Mouse (Mus musculus) hindbrain, postnatal 0 days (tissue): ENCODE data around the gene Zfp986. TPM values are rescaled to one million over a fixed set of nuclear protein-coding genes. Genes with fewer than 3 reads are reported as not detected.
"Not testable (repeated sequence)": the region's sequence is repeated elsewhere in the genome, so short reads cannot be mapped to it uniquely, and the experiment has no call there.

Experiments used
- ATAC-seq: fragments of 200-750 bp; cut with Nextera tagmentation; 2 replicates; pipeline ENCODE4 v1.8.0; 2017; ENCODE audit warnings: mild to moderate bottlenecking, moderate TSS enrichment, moderate library complexity
- DNase-seq: peaks from one replicate; pipeline ENCODE4 v3.0.0-alpha.2; 2015; ENCODE audit warnings: low spot score
- H3K27ac ChIP-seq: fragments of 300-500 bp; sonication (generic); 2 replicates; pipeline ENCODE4 v1.5.1; 2014; ENCODE audit warnings: mild to moderate bottlenecking
- H3K27me3 ChIP-seq: fragments of 300-500 bp; sonication (generic); 2 replicates; pipeline ENCODE4 v1.6.1; 2014; ENCODE audit warnings: low read length, mixed read lengths; ENCODE audit not compliant: insufficient read depth
- H3K36me3 ChIP-seq: fragments of 300-500 bp; sonication (generic); 2 replicates; pipeline ENCODE4 v1.6.1; 2014; ENCODE audit warnings: low read length, mixed read lengths; ENCODE audit not compliant: insufficient read depth
- H3K4me1 ChIP-seq: fragments of 300-500 bp; sonication (generic); 2 replicates; pipeline ENCODE4 v1.6.1; 2014; ENCODE audit warnings: antibody characterized with exemption, low read length, mixed read lengths; ENCODE audit not compliant: insufficient read depth
- H3K4me2 ChIP-seq: fragments of 300-500 bp; sonication (generic); 2 replicates; pipeline ENCODE4 v1.6.1; 2014; ENCODE audit warnings: low read depth, mild to moderate bottlenecking, low read length, moderate library complexity, mixed read lengths
- H3K4me3 ChIP-seq: fragments of 300-500 bp; sonication (generic); 2 replicates; pipeline ENCODE4 v1.5.1; 2014; ENCODE audit warnings: low read length
- H3K9ac ChIP-seq: fragments of 300-500 bp; sonication (generic); replicated peaks from 2 replicates; pipeline ENCODE4 v1.6.1; 2014; ENCODE audit warnings: mild to moderate bottlenecking, low read length, moderate library complexity, mixed read lengths
- H3K9me3 ChIP-seq: fragments of 300-500 bp; sonication (generic); 2 replicates; pipeline ENCODE4 v1.6.1; 2016; ENCODE audit warnings: low read length, mixed read lengths
- WGBS: fragments of 180-500 bp; shearing (Covaris S2); extraction: QIAGEN DNeasy Blood & Tissue Kit; methylation state at CpG from one replicate; pipeline ENCODE4 v1.1.7; 2014; 5-methylcytosine and 5-hydroxymethylcytosine counted together
- polyA plus RNA-seq: library from polyadenylated mRNA; unstranded; fragments of >200 nt; fragmentation: Nextera tagmentation; extraction: Ambion mirVana; gene quantifications from 2 replicates; pipeline ENCODE4 v1.2.1, GENCODE M21; 2015
- total RNA-seq: library from RNA; depleted of rRNA; stranded (reverse); fragments of >200 nt; gene quantifications from 2 replicates; pipeline ENCODE4 v1.2.3, GENCODE M21; 2014; rRNA removed

The Zfp986 gene
- total RNA-seq (0.14 TPM in 1 of 2 replicates, not detected in the other), polyA plus RNA-seq (not detected in 2 replicates)

DNA sequence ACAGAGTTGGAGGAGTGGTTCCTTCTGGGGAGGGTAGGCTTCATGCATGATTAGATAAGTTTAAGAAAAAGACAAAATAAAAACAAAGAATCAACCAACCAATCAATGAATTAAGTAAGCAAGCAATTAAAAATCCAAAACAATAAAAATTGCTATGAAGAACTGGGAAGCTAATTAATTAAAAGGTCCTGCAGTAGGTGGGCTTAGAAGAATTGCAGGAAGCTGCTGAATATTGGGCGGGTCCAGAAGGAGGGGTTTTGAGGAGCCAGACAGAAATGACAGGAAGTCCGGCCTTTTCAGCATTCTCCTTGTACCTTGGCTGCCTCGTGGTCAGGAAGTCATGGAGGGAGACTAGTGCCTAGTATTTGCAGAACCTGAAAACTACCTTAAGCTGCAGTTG, at the start of gene Zfp986:
Zfp986 (plus strand) TSS at position 301 of the 400 bp plus-strand sequence.
- not testable (repeated sequence) for H3K27me3 ChIP-seq, ATAC-seq, H3K9me3 ChIP-seq, H3K36me3 ChIP-seq, H3K27ac ChIP-seq, DNase-seq, H3K4me2 ChIP-seq, H3K9ac ChIP-seq, H3K4me1 ChIP-seq, H3K4me3 ChIP-seq
- 72% methylated on average over 3 of the region's 3 CpGs for WGBS

DNA sequence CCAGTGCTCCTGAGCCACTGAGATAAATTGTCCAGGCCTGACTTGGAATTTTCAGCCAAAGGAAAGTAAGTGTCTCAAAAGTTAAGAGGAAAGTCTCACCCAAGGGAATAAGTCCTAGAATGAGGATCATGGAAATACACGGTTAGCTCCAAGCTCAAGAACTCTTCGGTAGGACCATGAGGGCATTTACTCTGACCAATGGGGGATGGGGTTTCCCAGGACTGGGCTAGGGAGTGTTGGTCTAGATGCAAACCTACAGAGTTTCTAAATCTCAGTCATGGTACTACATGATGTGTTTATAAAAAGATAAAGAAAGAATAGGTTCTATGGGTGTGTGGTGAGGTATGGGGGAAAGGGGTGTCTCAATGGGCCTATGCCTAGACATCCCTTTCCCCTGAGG, 48.6 kb upstream of the Zfp986 start:
- not testable (repeated sequence) for H3K4me1 ChIP-seq, H3K4me3 ChIP-seq, H3K9me3 ChIP-seq, H3K36me3 ChIP-seq, H3K27me3 ChIP-seq, H3K4me2 ChIP-seq, H3K9ac ChIP-seq, DNase-seq, H3K27ac ChIP-seq
- ATAC-seq = 0 out of 2 replicates have a peak, but pooled peaks have one; percentile 45
- WGBS = no CpG with 5 or more reads among the region's 2 CpGs

DNA sequence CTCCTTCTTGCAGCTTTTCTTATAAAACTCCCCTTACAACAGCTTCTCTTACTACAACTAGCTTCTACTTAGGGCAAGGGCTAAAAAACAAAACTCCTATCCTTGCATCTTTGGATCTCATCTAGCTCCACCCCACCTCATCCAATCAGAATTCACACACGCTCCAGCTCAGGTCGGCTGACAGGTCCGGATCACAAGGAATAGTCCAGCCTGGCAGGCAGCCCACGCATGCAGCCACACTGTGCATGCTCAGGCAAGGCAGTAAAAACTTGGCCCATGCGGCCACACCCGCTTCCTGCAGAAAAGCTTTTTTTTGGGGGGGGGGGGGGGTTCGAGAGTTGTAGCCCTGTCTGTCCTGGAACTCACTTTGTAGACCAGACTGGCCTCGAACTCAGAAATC, 43.0 kb upstream of the Zfp986 start:
- not testable (repeated sequence) for H3K9ac ChIP-seq, H3K27me3 ChIP-seq, H3K27ac ChIP-seq, DNase-seq, ATAC-seq, H3K36me3 ChIP-seq, H3K4me3 ChIP-seq, H3K9me3 ChIP-seq, H3K4me2 ChIP-seq, H3K4me1 ChIP-seq
- 86% methylated on average over 3 of the region's 8 CpGs for WGBS

DNA sequence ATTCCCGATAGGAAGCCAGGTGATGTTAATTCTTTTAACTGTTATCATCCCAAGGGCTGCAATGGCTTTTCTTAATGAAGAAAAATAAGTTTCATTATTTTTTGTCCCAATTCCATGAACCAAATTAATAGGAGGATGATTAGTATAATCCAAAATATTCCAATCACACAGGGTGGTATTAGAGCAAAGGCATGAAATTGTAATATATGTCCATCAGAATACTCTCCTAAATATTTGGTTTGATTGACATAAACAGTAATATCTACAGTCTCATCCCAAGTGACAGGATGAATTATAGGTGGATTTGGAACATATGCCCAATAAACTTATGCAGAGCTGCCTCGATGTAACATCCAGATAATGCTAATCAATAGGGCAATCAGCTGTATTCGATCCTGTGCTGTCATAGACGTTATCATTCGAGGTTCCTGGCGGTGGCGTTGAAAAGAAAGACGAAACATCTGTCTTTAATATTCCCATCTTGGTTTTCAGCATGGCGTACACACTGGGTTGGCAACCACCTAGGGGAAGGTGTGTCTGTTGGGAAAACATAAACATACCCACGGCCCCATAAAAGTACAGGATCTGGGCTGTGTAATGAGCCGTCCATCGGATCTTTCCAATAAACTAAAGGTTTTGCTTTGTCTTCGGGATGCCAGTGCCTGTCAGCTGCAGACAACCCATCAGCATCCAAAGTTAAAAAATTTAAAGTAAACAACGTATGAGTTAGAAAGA, 37.1 kb upstream of the Zfp986 start:
- not testable (repeated sequence) for H3K9ac ChIP-seq, H3K9me3 ChIP-seq, H3K36me3 ChIP-seq, H3K27me3 ChIP-seq, H3K27ac ChIP-seq, H3K4me3 ChIP-seq, H3K4me2 ChIP-seq, DNase-seq, H3K4me1 ChIP-seq
- WGBS = 92% methylated on average over 1 of the region's 14 CpGs
- ATAC-seq = 0 out of 2 replicates have a peak, but pooled peaks have one; percentile 7

DNA sequence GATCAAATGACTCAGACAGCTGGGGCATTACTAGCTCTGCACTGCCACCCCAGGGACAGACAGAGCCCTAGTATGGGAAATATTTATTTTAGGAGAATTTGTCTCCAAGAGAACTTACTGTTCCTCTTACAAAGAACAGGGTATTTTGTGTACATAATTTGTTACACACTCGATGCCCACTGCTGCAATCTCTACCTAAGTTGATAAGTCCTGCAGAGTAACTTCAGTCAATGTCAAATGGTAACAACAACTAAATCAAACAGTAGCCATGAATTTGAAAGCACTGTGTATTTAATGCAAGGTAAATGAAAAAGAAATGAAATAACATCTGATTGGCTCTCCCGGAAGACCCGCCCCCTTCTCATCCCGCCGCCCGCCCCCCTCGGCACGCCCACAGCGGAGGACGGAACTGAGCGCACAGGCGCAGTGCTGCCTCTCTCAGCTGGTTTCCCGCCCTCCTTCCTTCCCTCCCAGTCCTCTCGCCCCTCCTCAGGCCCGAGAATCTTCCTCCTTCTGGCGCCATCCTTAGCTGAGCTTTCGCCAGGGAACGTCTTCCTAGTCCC, 32.2 kb upstream of the Zfp986 start:
- H3K36me3 ChIP-seq, H3K4me2 ChIP-seq, H3K9ac ChIP-seq, H3K27ac ChIP-seq, H3K4me3 ChIP-seq, H3K9me3 ChIP-seq, H3K27me3 ChIP-seq, H3K4me1 ChIP-seq, DNase-seq: not testable (repeated sequence)
- 83% methylated on average over 7 of the region's 18 CpGs for WGBS
- peak; percentile 50 for ATAC-seq

DNA sequence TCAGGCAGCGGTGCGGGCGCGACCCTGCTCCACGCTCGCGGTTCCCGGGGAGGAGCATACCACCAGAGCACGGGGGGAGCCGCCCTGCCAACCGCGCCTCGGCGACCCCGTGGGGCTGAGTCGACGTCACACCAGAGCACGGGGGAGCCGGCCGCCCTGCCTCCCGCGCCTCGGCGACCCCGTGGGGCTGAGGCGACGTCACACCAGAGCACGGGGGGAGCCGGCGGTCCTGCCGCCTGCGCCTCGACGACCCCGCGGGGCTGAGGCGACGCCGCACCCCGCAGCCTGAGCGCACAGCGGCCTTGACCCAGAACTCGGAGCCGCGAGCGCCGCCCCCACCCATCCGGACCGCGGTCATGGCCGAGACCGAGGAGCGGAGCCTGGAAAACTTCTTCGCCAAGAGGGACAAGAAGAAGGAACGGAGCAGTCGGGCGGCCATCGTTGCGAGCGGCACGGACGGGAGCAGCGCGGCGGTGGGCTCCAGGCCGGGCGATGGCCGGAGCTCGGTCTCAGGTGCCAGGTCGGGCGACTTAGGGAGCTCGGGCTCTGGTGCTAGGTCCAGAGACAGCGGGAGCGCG, 31.6 kb upstream of the Zfp986 start:
- ATAC-seq = peak; percentile 82
- not testable (repeated sequence) for H3K9me3 ChIP-seq, DNase-seq, H3K4me2 ChIP-seq, H3K4me1 ChIP-seq, H3K9ac ChIP-seq, H3K36me3 ChIP-seq, H3K27me3 ChIP-seq, H3K4me3 ChIP-seq, H3K27ac ChIP-seq
- WGBS = 68% methylated on average over 47 of the region's 75 CpGs

DNA sequence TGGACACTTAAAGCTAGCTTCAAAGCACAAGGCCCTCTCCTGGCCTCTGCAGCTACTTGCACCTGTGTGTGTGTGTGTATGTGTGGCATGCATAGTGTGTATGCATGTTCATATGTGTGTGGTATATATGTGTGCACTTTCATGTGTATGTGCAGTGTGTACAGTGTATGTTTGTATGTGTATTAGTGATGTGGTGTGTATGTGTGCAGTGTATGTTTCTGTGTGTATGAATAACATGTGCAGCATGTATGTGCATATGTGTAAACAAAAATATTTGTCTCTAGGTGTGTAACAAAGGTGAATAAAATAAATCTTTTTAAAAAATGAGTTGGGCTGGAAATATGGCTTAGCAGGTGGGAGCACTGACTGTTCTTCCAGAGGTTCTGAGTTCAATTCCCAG, 21.8 kb upstream of the Zfp986 start:
- H3K4me1 ChIP-seq, H3K27ac ChIP-seq, H3K36me3 ChIP-seq, H3K9ac ChIP-seq, H3K9me3 ChIP-seq, DNase-seq, H3K4me3 ChIP-seq, H3K27me3 ChIP-seq, H3K4me2 ChIP-seq: not testable (repeated sequence)
- ATAC-seq = peak; percentile 50

DNA sequence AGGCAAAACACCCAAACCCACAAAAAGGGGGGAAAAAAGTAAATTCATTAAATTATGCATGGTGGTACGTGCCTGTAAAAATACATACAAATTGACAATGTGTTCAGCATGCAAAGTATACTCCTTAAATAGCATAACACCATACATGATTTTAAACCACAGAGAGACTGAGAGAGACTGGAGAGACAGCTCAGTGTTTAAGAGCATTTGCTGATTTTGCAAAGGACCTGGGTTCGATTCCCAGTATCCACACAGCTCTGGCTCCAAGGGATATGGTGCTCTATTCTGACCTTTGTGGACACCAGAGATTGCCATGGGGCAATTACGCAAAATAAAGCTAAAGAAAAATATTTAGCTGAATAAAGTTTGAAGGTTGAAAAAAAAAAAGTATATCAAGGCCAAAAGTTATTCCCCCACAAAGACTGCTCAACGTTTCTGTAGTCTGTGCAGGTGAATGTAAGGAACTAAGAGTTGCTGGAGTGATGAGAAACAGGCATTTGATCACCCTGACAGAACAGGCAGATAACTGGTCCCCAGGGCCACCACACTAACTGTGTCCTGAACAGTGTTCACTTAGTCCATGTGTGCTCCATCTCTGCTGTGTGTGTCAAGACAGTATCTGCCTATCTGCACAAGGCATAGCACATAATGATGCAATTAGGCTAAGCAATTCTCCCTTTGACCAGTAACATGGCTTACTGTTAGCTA, 20.3 kb upstream of the Zfp986 start:
- not testable (repeated sequence) for H3K9me3 ChIP-seq, H3K36me3 ChIP-seq, DNase-seq, H3K4me1 ChIP-seq, H3K9ac ChIP-seq, H3K27ac ChIP-seq, H3K4me3 ChIP-seq, H3K27me3 ChIP-seq, H3K4me2 ChIP-seq
- 67% methylated on average over 3 of the region's 4 CpGs for WGBS
- peak; percentile 37 for ATAC-seq

DNA sequence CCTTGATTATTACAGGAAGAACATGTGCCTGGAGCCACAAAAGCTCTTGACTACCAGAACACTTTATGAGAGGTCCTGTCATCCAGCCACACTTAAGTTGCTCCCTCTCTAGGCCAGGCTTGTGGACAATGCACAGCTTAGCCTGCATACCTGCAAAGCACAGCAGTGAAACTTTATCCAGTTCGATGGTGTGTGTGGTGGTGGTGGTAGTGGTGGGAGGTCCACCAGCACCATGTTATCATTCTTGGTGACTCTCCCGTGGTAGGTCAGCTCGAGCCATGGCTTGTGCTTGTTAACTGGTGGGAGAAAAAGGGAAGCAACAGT, 19.7 kb upstream of the Zfp986 start:
- 98% methylated on average over 3 of the region's 3 CpGs for WGBS
- not testable (repeated sequence) for H3K27me3 ChIP-seq, H3K9ac ChIP-seq, H3K9me3 ChIP-seq, H3K4me1 ChIP-seq, DNase-seq, H3K27ac ChIP-seq, H3K4me2 ChIP-seq, H3K36me3 ChIP-seq, H3K4me3 ChIP-seq
- ATAC-seq = peak; percentile 33; the same call in 1 of the 2 replicates

DNA sequence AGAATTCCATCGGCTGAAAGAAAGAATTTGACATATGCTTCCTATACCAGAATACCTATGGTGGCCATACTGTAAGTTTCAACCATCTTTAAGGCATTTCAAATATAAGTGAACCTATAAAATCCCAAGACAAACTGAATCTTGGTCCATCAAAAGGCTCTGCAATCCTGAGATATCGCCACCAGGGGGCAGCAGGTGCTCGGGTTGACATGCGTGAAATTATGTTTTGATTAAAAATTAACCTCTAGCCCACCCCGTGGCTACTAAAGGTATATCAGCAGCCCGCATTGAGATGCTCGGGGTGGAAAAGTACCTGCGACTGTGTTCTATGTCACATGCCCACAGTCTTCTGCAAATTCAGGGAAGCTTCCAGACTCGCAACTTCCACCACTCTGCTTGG, 17.2 kb upstream of the Zfp986 start:
- H3K27me3 ChIP-seq, DNase-seq, H3K27ac ChIP-seq, H3K4me1 ChIP-seq, H3K9ac ChIP-seq, H3K36me3 ChIP-seq, H3K4me2 ChIP-seq, H3K9me3 ChIP-seq, ATAC-seq, H3K4me3 ChIP-seq: not testable (repeated sequence)
- 65% methylated on average over 6 of the region's 9 CpGs for WGBS
